Mouse (Mus musculus) layer of hippocampus, postnatal 10 days (tissue): Measurements from ENCODE around the gene Gm44579. TPM values are rescaled to one million over a fixed set of nuclear protein-coding genes. Genes with fewer than 3 reads are reported as not detected.

Experiments used
- DNase-seq, 2 experiments: peaks; one replicate each; pipeline ENCODE4 v3.0.0; 2021; ENCODE audit warnings: low spot score in 2 of 2
- total RNA-seq, 2 experiments: library from RNA; stranded (reverse); gene quantifications; 2 replicates each; pipeline ENCODE4 v1.2.3; 2021

Gm44579 gene
- total RNA-seq, 2 experiments from 2014 or later, result 0.18 TPM; not detected in 1

- DNase-seq, result no peak
Measured at GRCm38 (mm10) chr15:98168622-98169004, 52.2 kb downstream of the Gm44579 start.

- DNase-seq, result peak; percentile 86 to 88
Measured at GRCm38 (mm10) chr15:98167645-98168621, 52.8 kb downstream of the Gm44579 start.

GRCm38 (mm10) chr15:98166963-98167644 lies 53.7 kb downstream of the Gm44579 start, which contains the start of gene Ccdc184:
Gene Ccdc184, plus strand, starts transcription at chr15:98167158.
- DNase-seq, result peak in 1 of 2 experiments; percentile 27

GRCm38 (mm10) chr15:98165525-98165924 lies 55.3 kb downstream of the Gm44579 start, which contains the start of gene Asb8:
Gene Asb8, minus strand, starts transcription at chr15:98165625.
- DNase-seq, result no peak

- DNase-seq, result no peak
Measured at GRCm38 (mm10) chr15:98162561-98162960, 58.2 kb downstream of the Gm44579 start.

GRCm38 (mm10) chr15:98161026-98161805 lies 59.6 kb downstream of the Gm44579 start:
- no peak for DNase-seq

- no peak for DNase-seq
Measured at GRCm38 (mm10) chr15:98157253-98157652, 63.5 kb downstream of the Gm44579 start.

GRCm38 (mm10) chr15:98155944-98156343 lies 64.8 kb downstream of the Gm44579 start:
- DNase-seq, result no peak

- no peak for DNase-seq
Measured at GRCm38 (mm10) chr15:98155272-98155671, 65.5 kb downstream of the Gm44579 start.

- no peak for DNase-seq
Measured at GRCm38 (mm10) chr15:98154631-98155030, 66.1 kb downstream of the Gm44579 start.

GRCm38 (mm10) chr15:98154146-98154545 lies 66.6 kb downstream of the Gm44579 start:
- DNase-seq, result no peak

GRCm38 (mm10) chr15:98153625-98154024 lies 67.2 kb downstream of the Gm44579 start:
- DNase-seq, result no peak

GRCm38 (mm10) chr15:98152916-98153315 lies 67.9 kb downstream of the Gm44579 start:
- DNase-seq, result no peak

- DNase-seq, result no peak
Measured at GRCm38 (mm10) chr15:98149166-98149602, 71.6 kb downstream of the Gm44579 start.

GRCm38 (mm10) chr15:98148356-98148755 lies 72.4 kb downstream of the Gm44579 start:
- no peak for DNase-seq

- peak; percentile 93 to 95 for DNase-seq
Measured at GRCm38 (mm10) chr15:98145559-98146181, 75.1 kb downstream of the Gm44579 start.

- DNase-seq, result no peak
Measured at GRCm38 (mm10) chr15:98144861-98145507, 75.8 kb downstream of the Gm44579 start.

GRCm38 (mm10) chr15:98142515-98142914 lies 78.3 kb downstream of the Gm44579 start:
- no peak for DNase-seq

GRCm38 (mm10) chr15:98140809-98141208 lies 80.0 kb downstream of the Gm44579 start:
- DNase-seq, result no peak

GRCm38 (mm10) chr15:98139763-98140162 lies 81.0 kb downstream of the Gm44579 start:
- no peak for DNase-seq
